Mouse (Mus musculus) liver, embryonic 16.5 days (tissue): ENCODE measurements around the gene Mansc4. TPM values are rescaled to one million over a fixed set of nuclear protein-coding genes. Genes with fewer than 3 reads are reported as not detected.

Experiments used
- ATAC-seq: fragments of 200-750 bp; cut with Nextera tagmentation; 2 replicates; pipeline ENCODE4 v1.8.0; 2017; ENCODE audit warnings: low read depth, mild to moderate bottlenecking, moderate number of reproducible peaks, moderate library complexity
- H3K27ac ChIP-seq: fragments of 300-500 bp; sonication (generic); 2 replicates; pipeline ENCODE4 v1.5.1; 2014; ENCODE audit warnings: mild to moderate bottlenecking, low read length
- H3K27me3 ChIP-seq: fragments of 300-500 bp; sonication (generic); 2 replicates; pipeline ENCODE4 v1.6.1; 2014; ENCODE audit warnings: low read depth, low read length, mixed read lengths; ENCODE audit not compliant: control insufficient read depth, insufficient read depth
- H3K36me3 ChIP-seq: fragments of 300-500 bp; sonication (generic); 2 replicates; pipeline ENCODE4 v1.6.1; 2014; ENCODE audit warnings: mild to moderate bottlenecking; ENCODE audit not compliant: control insufficient read depth, insufficient read depth
- H3K4me1 ChIP-seq: fragments of 300-500 bp; sonication (generic); 2 replicates; pipeline ENCODE4 v1.6.1; 2014; ENCODE audit warnings: low read depth, low read length, mixed read lengths; ENCODE audit not compliant: control insufficient read depth
- H3K4me2 ChIP-seq: fragments of 300-500 bp; sonication (generic); 2 replicates; pipeline ENCODE4 v1.6.1; 2014; ENCODE audit warnings: low read depth, low read length, mixed read lengths
- H3K4me3 ChIP-seq: fragments of 300-500 bp; sonication (generic); 2 replicates; pipeline ENCODE4 v1.5.1; 2014; ENCODE audit warnings: low read depth, mild to moderate bottlenecking, low read length
- H3K9ac ChIP-seq: fragments of 300-500 bp; sonication (generic); 2 replicates; pipeline ENCODE4 v1.6.1; 2014; ENCODE audit warnings: low read depth, low read length
- H3K9me3 ChIP-seq: fragments of 300-500 bp; sonication (generic); replicated peaks from 2 replicates; pipeline ENCODE4 v1.6.1; 2016; ENCODE audit warnings: low read length; ENCODE audit not compliant: control insufficient read depth
- WGBS: fragments of 180-500 bp; shearing (Covaris S2); extraction: QIAGEN DNeasy Blood & Tissue Kit; methylation state at CpG from one replicate; pipeline ENCODE4 v1.1.7; 2014; ENCODE audit not compliant: insufficient replicate concordance; 5-methylcytosine and 5-hydroxymethylcytosine counted together
- polyA plus RNA-seq: library from polyadenylated mRNA; unstranded; fragments of >200 nt; fragmentation: Nextera tagmentation; extraction: Ambion mirVana; gene quantifications from 2 replicates; pipeline ENCODE4 v1.2.1, GENCODE M21; 2015

Gene Mansc4
- polyA plus RNA-seq, 1 experiment from 2014 or later, result not detected

DNA sequence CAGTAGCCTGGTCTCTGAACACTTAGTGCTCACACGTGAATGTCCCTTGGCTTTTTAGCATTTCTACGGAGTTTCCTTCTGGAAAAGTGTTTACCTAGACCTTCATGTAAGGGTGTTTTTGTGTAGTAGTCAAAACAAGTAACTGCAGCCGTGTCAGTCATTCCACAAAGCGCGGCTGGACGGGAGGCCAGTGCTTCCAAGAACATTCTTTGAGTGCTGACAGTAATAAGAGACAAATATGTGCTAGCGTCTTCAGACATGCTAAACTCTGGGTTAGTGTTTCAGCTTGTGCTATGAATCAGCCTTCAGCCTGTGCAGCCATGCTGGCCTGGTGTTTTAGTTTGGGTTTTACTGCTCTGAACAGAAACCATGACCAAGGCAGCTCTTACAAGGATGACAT, 24.1 kb downstream of the Mansc4 start:
- Histone ChIP-seq H3K9me3 (no peaks in the 10 kb centered on the region), H3K27ac (no peak overlapping the region), H3K4me1 (no peaks in the 10 kb centered on the region), H3K36me3 (peaks cover 3% of the 10 kb centered on the region), H3K9ac (no peak overlapping the region), H3K4me3 (no peak overlapping the region), H3K27me3 (no peaks in the 10 kb centered on the region), H3K4me2 (no peak overlapping the region)
- WGBS, result 85% methylated on average over 7 of the region's 7 CpGs
- ATAC-seq, result no peak

DNA sequence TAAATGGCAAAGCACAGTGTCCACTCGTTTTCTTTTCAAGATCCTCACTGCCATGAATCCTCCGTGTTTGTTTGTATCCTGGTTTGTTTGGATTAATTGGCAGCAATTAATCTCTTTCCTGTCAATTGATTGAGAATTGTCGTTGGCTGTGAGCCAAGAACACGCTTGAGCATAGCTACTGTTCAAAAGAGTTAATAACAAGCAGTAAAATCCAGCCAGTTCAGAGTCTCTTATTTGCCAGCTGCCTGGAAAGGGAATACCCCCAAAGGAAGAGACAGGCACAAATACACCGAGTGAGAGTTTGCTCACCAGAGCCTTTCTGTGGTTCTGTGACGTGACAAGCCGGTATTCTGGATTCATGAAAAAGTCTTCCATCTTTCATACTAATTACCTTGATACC, 24.8 kb downstream of the Mansc4 start:
- Histone ChIP-seq H3K9me3 (no peaks in the 10 kb centered on the region), H3K4me3 (no peak overlapping the region), H3K27ac (no peak overlapping the region), H3K27me3 (no peaks in the 10 kb centered on the region), H3K36me3 (peaks cover 3% of the 10 kb centered on the region), H3K9ac (no peak overlapping the region), H3K4me1 (no peaks in the 10 kb centered on the region), H3K4me2 (no peak overlapping the region)
- no peak for ATAC-seq
- WGBS, result 74% methylated on average over 7 of the region's 7 CpGs

DNA sequence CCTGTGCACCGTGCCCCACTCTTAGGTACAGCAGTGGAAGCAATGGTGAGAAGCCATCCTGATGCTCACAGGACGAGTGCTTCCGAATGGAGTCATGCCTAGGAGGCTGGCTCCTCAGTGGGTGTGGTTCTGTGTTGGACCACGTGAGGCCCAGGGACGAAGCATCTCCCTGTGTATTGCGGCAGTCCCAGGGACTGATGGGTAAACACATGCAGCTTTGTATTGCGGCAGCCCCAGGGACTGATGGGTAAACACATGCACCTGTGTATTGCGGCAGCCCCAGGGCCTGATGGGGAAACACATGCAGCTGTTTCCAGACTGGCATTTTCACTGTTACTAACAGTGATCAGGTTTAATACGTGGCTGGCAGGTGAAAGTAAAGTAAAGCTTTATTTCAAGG, 25.2 kb downstream of the Mansc4 start:
- H3K9me3 ChIP-seq, result no peaks in the 10 kb centered on the region
- ATAC-seq, result no peak
- H3K4me3 ChIP-seq, result no peak overlapping the region
- H3K27ac ChIP-seq, result no peak overlapping the region
- no peaks in the 10 kb centered on the region for H3K27me3 ChIP-seq
- H3K9ac ChIP-seq, result no peak overlapping the region
- WGBS, result 74% methylated on average over 9 of the region's 9 CpGs
- no peak overlapping the region for H3K4me2 ChIP-seq
- peaks cover 3% of the 10 kb centered on the region for H3K36me3 ChIP-seq
- no peaks in the 10 kb centered on the region for H3K4me1 ChIP-seq

DNA sequence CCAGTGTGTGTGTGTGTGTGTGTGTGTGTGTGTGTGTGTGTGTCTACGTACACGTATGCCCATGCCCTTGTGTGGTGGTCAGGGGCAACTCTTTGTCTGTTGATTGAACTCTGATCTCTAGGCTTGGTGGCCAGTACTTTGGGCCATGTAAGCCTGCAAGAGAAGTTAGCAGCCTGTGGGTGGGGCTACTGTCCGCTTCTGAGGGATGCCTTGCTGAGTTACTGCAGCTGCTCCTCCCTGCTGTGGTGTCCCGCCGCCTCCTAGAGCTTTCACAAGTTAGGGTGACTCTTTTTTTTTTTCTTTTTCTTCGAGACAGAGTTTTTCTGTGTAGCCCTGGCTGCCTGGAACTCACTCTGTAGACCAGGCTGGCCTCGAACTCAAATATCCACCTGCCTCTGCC, 27.5 kb downstream of the Mansc4 start:
- Histone ChIP-seq H3K9me3 (no peaks in the 10 kb centered on the region), H3K27me3 (no peaks in the 10 kb centered on the region), H3K4me1 (no peaks in the 10 kb centered on the region), H3K27ac (no peak overlapping the region), H3K9ac (no peak overlapping the region), H3K36me3 (peaks cover 3% of the 10 kb centered on the region), H3K4me3 (no peak overlapping the region), H3K4me2 (no peak overlapping the region)
- 65% methylated on average over 7 of the region's 7 CpGs for WGBS
- no peak for ATAC-seq

DNA sequence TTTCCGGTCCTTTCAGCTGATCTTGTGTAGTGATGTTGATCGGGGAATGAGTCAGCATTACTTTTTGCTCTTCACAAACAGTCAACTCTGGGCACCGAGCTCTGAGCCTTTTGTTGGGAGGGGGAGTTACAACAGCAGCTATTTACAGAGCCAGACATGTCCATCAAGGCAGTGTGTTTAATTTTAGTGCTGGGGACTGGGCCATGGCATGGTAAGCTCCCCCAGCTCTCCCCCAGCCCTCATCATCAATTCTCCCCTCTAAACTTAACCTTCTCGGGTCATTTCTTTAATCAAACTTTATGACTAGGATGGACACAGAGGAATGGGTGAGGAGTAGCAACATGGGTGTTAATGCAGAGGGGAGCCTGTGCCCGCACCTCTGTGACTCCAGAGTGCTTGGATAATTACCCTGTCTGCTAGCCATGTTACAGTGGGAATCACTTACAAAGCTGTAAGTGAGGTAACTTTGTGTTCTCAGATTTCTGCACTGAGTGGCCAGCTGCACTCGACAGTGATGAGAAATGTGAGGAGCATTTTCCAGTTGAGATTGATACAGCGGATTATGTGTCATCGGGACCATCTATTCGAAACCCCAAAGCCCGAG, 31.4 kb downstream of the Mansc4 start:
- Histone ChIP-seq H3K9ac (no peak overlapping the region), H3K4me2 (no peak overlapping the region), H3K9me3 (no peaks in the 10 kb centered on the region), H3K4me1 (no peaks in the 10 kb centered on the region), H3K4me3 (no peak overlapping the region), H3K27ac (no peak overlapping the region), H3K36me3 (no peaks in the 10 kb centered on the region; the same call in 1 of the 2 replicates), H3K27me3 (no peaks in the 10 kb centered on the region)
- WGBS, result 69% methylated on average over 10 of the region's 10 CpGs
- no peak for ATAC-seq

DNA sequence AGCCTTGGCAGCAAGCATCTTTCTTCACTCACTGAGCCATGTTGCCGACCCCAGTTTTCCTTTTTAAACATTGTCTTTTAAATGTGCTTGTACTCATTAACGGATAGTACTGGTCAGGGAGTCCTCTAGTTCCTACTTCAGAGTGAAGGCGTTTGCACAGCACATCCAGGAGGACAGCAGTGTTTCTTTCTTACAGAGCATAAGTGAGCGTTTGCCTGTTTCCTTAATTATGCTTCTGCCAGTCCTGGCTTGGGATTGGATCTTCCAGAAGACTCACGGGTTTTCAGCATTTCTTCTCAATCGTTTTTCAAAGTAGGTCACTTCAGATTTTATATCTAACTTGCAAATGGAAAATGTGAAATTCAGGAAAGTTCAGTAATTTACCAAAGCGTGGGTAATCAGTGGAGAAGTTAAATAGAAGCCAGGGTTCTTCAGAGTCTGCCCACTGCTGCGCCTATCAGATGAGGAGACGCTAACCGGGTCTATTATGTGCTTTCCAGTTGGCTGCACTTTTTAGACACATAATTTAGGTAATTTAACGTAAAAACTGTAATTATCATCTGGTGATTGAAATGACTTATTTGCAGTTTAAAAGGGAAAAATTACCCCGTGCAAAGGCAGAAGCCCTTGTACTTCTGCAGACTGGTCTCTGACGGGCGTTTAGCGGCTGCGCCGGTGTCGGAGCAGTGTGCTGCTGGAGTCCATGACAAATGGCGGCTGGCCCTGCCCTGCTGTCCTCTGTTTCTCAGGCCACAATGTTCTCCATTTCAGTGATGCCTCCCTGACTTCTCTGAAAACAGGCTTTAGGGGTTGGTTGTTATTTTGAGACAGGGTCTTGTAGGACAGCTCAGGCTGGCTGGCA, 32.8 kb downstream of the Mansc4 start:
- Histone ChIP-seq H3K9me3 (no peaks in the 10 kb centered on the region), H3K27ac (no peak overlapping the region), H3K36me3 (peaks cover 9% of the 10 kb centered on the region), H3K9ac (no peak overlapping the region), H3K4me2 (no peak overlapping the region), H3K4me1 (no peaks in the 10 kb centered on the region), H3K4me3 (no peak overlapping the region), H3K27me3 (no peaks in the 10 kb centered on the region)
- WGBS, result 80% methylated on average over 19 of the region's 19 CpGs
- no peak for ATAC-seq

DNA sequence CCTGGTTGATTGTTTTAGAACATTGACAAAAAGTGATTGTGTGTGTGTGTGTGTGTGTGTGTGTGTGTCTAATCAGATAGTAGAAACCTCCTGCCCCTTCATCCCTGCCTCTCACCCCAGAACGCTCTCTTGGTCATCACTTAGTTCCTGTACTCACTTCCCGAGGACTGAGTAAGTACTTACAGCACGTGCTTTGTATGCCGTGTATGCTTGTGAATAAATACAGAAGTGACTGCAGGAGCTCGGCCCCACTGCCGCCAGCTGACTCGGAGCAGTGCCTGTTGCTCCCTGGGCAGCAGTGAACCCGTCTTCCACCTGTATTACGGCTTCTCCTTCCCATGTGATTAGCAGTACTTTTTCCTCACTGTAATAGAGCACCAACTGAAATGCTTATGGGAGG, 34.4 kb downstream of the Mansc4 start:
- no peak; the same call in 1 of the 2 replicates for ATAC-seq
- no peak overlapping the region for H3K4me2 ChIP-seq

DNA sequence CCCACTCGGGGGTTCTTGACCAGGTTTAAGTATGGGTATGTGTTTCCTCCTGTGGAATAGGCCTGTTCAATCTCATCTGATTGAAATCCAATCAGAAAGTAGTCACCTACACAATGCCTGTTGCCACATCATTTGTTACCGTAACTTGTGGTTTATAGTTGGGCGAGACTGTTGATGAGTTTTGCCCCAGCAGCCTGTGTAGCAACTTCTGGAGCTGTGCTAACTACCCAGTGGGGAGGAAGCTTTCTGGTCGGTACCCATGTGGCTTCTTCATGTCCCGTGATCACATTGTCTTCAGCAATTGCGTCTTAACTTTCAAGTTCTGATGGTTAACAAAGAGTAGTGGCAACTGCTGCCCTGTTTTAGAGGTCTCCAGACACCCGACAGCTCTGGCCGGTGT, 35.2 kb downstream of the Mansc4 start:
- WGBS, result 70% methylated on average over 8 of the region's 8 CpGs
- H3K4me1 ChIP-seq, result no peaks in the 10 kb centered on the region
- no peak overlapping the region for H3K27ac ChIP-seq
- peak; percentile 44; the same call in 1 of the 2 replicates for ATAC-seq
- H3K4me3 ChIP-seq, result no peak overlapping the region
- peaks cover 15% of the 10 kb centered on the region for H3K36me3 ChIP-seq
- no peak overlapping the region for H3K4me2 ChIP-seq
- no peak overlapping the region for H3K9ac ChIP-seq
- no peaks in the 10 kb centered on the region for H3K9me3 ChIP-seq
- H3K27me3 ChIP-seq, result no peaks in the 10 kb centered on the region

More for the DNA sequence above, 34.4 kb downstream of the Mansc4 start:
- Histone ChIP-seq H3K9me3 (no peaks in the 10 kb centered on the region), H3K9ac (no peak overlapping the region), H3K27ac (no peak overlapping the region), H3K36me3 (peaks cover 15% of the 10 kb centered on the region), H3K4me3 (no peak overlapping the region), H3K4me1 (no peaks in the 10 kb centered on the region), H3K27me3 (no peaks in the 10 kb centered on the region)
- 75% methylated on average over 9 of the region's 9 CpGs for WGBS

DNA sequence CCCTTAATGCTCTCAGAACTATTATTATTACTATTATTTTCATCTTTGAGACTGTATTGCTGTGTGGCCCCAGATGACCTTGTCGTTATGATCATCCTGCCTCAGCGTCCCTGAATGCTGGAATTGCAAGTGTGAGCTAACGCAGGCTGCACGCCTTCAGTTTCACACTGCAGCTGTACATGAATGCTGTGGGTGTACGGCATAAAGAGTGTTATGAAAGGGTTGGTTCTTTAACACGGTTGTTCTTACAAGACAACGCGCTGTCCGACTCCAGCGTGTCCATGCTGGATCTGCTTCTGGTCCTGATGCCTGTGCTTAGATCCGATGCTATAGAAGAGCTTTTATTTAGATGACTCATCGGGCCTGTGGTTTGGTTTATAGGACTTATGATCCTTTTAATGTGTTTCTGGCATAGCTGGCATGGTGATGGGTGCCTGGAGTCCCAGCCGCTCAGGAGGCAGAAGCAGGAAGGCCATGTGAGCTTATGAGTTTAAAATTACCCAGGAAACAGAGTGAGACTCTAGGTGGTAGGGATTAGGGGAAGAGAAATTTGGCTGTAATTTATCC, 37.5 kb downstream of the Mansc4 start:
- ATAC-seq, result no peak
- peaks cover 15% of the 10 kb centered on the region for H3K36me3 ChIP-seq
- 85% methylated on average over 13 of the region's 13 CpGs for WGBS
- no peaks in the 10 kb centered on the region for H3K27me3 ChIP-seq
- no peak overlapping the region for H3K4me2 ChIP-seq
- no peaks in the 10 kb centered on the region for H3K4me1 ChIP-seq
- H3K4me3 ChIP-seq, result no peak overlapping the region
- H3K9ac ChIP-seq, result no peak overlapping the region
- no peaks in the 10 kb centered on the region for H3K9me3 ChIP-seq
- H3K27ac ChIP-seq, result no peak overlapping the region
